Mouse (Mus musculus) neural tube, embryonic 13.5 days (tissue): ENCODE results near the gene Rpap3. TPM values are rescaled to one million over a fixed set of nuclear protein-coding genes. Genes with fewer than 3 reads are reported as not detected.

Source experiments
- ATAC-seq: fragments of 200-750 bp; cut with Nextera tagmentation; 2 replicates; pipeline ENCODE4 v1.8.0; 2017; ENCODE audit warnings: low read depth, mild to moderate bottlenecking, moderate TSS enrichment, moderate library complexity
- H3K27ac ChIP-seq: fragments of 300-500 bp; sonication (generic); replicated peaks from 2 replicates; pipeline ENCODE4 v1.5.1; 2015; ENCODE audit warnings: moderate library complexity, mild to moderate bottlenecking, inconsistent platforms
- H3K27me3 ChIP-seq: fragments of 300-500 bp; sonication (generic); 2 replicates; pipeline ENCODE4 v1.6.1; 2015; ENCODE audit warnings: mild to moderate bottlenecking, inconsistent platforms
- H3K36me3 ChIP-seq: fragments of 300-500 bp; sonication (generic); 2 replicates; pipeline ENCODE4 v1.6.1; 2015; ENCODE audit warnings: mild to moderate bottlenecking, inconsistent platforms
- H3K4me1 ChIP-seq: fragments of 300-500 bp; sonication (generic); replicated peaks from 2 replicates; pipeline ENCODE4 v1.6.1; 2015; ENCODE audit warnings: inconsistent platforms
- H3K4me2 ChIP-seq: fragments of 300-500 bp; sonication (generic); 2 replicates; pipeline ENCODE4 v1.6.1; 2015; ENCODE audit warnings: inconsistent platforms, mild to moderate bottlenecking, moderate library complexity
- H3K4me3 ChIP-seq: fragments of 300-500 bp; sonication (generic); 2 replicates; pipeline ENCODE4 v1.5.1; 2015; ENCODE audit warnings: mild to moderate bottlenecking, inconsistent platforms
- H3K9ac ChIP-seq: fragments of 300-500 bp; sonication (generic); 2 replicates; pipeline ENCODE4 v1.6.1; 2015; ENCODE audit warnings: moderate library complexity, mild to moderate bottlenecking, inconsistent platforms
- H3K9me3 ChIP-seq: fragments of 300-500 bp; sonication (generic); 2 replicates; pipeline ENCODE4 v1.6.1; 2016; ENCODE audit warnings: inconsistent platforms
- WGBS: fragments of 180-500 bp; shearing (Covaris S2); methylation state at CpG from one replicate; pipeline ENCODE4 v1.1.7; 2015; 5-methylcytosine and 5-hydroxymethylcytosine counted together
- polyA plus RNA-seq: library from polyadenylated mRNA; unstranded; fragments of >200 nt; fragmentation: Nextera tagmentation; extraction: Ambion mirVana; gene quantifications from 2 replicates; pipeline ENCODE4 v1.2.1, GENCODE M21; 2015

Gene Rpap3
- polyA plus RNA-seq, 1 experiment from 2014 or later = 32.7 TPM

DNA sequence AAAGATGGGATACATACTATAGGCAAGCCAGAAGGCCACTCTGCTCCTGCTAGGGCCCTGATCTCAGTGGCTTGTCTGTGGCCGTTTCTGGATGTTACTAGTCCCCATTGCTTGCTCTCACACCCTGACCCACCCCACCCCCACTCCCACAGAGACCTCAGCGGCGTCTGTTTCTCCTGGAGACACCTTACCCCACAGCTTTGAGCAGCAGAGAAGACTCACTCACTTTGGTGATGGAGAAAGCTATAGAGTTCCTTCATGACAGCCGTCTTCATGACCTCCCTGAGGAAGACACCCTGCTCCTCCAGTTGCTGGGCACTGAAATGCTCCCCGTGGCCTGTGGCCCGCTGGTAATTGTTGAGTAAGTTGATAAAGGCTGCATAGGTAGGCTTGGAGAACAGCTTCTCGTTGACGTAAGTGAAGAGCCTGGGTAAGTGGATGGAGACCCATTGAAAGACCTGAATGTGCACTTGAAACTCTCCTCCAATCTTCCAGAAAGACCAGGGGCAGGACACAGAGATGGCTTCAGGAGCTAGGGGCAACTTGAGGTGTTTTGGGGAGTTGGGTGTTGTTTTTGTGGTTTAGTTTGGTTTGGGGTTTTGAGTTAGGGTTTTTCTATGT, 13.0 kb upstream of the Rpap3 start:
- 83% methylated on average over 8 of the region's 8 CpGs for WGBS
- no peak overlapping the region for H3K4me3 ChIP-seq
- H3K27me3 ChIP-seq = no peaks in the 10 kb centered on the region
- H3K4me2 ChIP-seq = no peak overlapping the region
- ATAC-seq = no peak
- H3K27ac ChIP-seq = no peak overlapping the region
- no peak overlapping the region for H3K9ac ChIP-seq
- no peaks in the 10 kb centered on the region for H3K9me3 ChIP-seq
- H3K36me3 ChIP-seq = no peaks in the 10 kb centered on the region
- H3K4me1 ChIP-seq = peaks cover 9% of the 10 kb centered on the region; the same call in 1 of the 2 replicates

DNA sequence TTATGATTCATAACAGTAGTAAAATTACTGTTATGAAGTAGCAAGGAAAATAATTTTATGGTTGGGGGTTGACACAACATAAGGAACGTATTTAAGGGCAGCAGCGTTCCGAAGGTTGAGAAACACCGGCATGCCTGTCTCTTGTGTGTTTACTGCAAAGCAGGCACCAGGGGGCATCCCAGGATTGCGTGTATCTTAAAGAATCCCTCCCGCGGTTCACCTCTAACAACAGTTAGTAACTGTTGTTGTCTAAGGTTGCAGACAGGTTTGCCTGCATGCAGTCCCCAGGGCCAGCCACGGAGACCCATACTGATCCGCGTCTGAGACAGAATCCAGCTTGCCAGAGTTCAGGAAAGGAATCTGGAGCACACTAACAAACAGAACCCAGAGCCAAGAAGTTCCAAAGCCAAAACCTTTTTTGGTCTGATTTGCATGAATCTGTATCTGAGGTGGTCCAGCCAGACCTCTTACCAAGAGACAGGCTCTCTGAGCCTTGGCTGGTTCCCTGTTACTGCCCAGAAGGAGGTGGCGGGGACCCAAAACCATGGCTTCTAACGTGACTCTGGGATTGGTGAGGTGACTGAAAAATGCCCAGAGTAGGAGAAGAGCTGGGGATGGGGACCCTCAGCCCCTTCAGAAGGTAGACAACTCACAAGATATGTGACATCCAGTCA, 12.4 kb upstream of the Rpap3 start:
- 33% methylated on average over 12 of the region's 12 CpGs for WGBS
- H3K4me2 ChIP-seq = no peak overlapping the region
- no peak overlapping the region for H3K9ac ChIP-seq
- no peaks in the 10 kb centered on the region for H3K9me3 ChIP-seq
- H3K36me3 ChIP-seq = no peaks in the 10 kb centered on the region
- peaks cover 9% of the 10 kb centered on the region; the same call in 1 of the 2 replicates for H3K4me1 ChIP-seq
- 0 out of 2 replicates have a peak, but pooled peaks have one; percentile 47 for ATAC-seq
- no peaks in the 10 kb centered on the region for H3K27me3 ChIP-seq
- H3K27ac ChIP-seq = no peak overlapping the region
- H3K4me3 ChIP-seq = no peak overlapping the region

DNA sequence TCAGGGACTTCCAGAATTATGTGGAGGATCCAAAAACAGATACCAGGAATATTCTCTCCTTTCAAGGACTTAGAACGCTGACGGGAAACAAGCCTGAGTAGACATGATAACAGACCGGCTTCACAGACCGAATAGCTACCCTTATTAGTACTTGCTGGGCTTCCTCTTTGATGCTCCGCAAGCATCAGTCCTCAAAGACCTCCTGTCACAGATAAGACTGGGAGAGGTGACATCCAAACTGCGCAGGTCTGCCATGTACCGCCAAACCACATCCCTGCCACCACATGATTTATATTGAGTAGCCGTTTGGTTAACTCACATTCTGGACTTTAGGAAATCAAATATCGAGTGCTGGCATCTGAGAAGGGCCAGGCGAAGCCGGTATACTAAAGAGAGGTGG, 11.2 kb upstream of the Rpap3 start:
- H3K4me3 ChIP-seq = no peak overlapping the region
- no peaks in the 10 kb centered on the region for H3K27me3 ChIP-seq
- no peaks in the 10 kb centered on the region for H3K9me3 ChIP-seq
- no peak overlapping the region for H3K9ac ChIP-seq
- 94% methylated on average over 11 of the region's 11 CpGs for WGBS
- H3K36me3 ChIP-seq = no peaks in the 10 kb centered on the region
- no peak overlapping the region for H3K27ac ChIP-seq
- no peak for ATAC-seq
- peaks cover 9% of the 10 kb centered on the region; the same call in 1 of the 2 replicates for H3K4me1 ChIP-seq
- no peak overlapping the region for H3K4me2 ChIP-seq

DNA sequence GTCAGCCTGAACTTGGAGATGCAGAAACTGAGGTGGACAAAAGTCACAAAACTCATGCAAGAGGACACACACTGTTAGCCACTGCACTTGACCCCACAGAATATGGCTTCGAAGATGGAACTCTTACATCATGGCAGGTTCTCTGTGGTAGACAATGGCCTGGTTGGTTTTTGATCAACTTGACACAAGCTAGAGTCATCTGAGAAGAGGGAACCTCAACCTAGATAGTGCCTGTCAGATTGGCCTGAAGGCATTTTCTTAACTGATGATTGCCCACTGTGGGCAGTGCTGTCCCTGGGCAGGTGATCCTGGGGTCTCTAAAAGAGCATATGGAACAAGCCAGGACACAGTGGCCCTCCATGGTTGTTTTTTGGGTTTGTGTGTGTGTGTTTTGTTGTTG, 10.1 kb upstream of the Rpap3 start:
- Histone ChIP-seq H3K9ac (no peak overlapping the region), H3K9me3 (no peaks in the 10 kb centered on the region), H3K4me1 (no peaks in the 10 kb centered on the region; the same call in none of the 2 replicates), H3K4me2 (no peak overlapping the region), H3K4me3 (no peak overlapping the region), H3K27me3 (no peaks in the 10 kb centered on the region), H3K36me3 (no peaks in the 10 kb centered on the region), H3K27ac (no peak overlapping the region)
- no peak for ATAC-seq
- WGBS = 98% methylated on average over 1 of the region's 1 CpGs

DNA sequence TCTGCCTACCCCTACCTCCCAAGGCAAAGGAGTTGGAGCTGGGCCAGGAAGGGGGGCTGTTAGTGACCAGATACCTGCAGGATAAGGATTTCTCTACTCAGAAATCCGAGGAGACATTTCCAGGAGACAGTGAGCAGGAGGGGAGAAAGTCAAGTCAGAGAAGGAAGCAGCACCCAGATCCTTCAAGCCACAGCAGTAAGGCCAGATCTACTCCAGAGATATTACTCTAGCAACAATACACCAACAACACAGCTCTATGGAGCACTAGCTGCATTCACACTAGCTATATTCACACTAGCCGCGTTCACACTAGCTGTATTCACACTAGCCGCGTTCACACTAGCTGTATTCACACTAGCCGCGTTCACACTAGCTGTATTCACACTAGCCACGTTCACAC, 9.5 kb upstream of the Rpap3 start:
- no peak overlapping the region for H3K4me2 ChIP-seq
- no peak overlapping the region for H3K27ac ChIP-seq
- no peaks in the 10 kb centered on the region for H3K27me3 ChIP-seq
- H3K36me3 ChIP-seq = no peaks in the 10 kb centered on the region
- no peak for ATAC-seq
- H3K9ac ChIP-seq = no peak overlapping the region
- 89% methylated on average over 8 of the region's 8 CpGs for WGBS
- H3K4me3 ChIP-seq = no peak overlapping the region
- no peaks in the 10 kb centered on the region for H3K9me3 ChIP-seq
- H3K4me1 ChIP-seq = no peaks in the 10 kb centered on the region; the same call in 1 of the 2 replicates

DNA sequence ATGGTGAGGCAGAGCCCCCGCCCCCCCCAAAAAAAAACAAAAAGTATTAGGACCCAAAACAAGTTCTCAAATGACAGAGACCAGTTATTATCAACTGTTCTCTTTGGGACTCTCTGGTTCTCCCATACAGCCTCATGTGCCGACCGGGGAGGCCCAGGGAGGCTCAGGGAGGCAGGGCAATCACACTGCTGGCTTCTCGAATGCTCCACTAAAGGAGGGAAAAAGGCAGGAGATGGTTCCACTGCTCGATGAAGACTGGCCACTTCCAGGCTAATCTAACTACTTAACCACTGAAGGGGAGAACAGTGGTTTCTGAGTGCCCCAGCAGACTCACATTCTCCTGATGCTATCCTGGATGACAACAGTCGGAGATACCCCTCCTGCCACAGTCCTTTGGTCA, 6.9 kb upstream of the Rpap3 start:
- H3K27ac ChIP-seq = no peak overlapping the region
- no peak overlapping the region for H3K4me2 ChIP-seq
- H3K9me3 ChIP-seq = no peaks in the 10 kb centered on the region
- no peaks in the 10 kb centered on the region for H3K36me3 ChIP-seq
- 70% methylated on average over 6 of the region's 6 CpGs for WGBS
- H3K27me3 ChIP-seq = no peaks in the 10 kb centered on the region
- ATAC-seq = no peak
- H3K4me3 ChIP-seq = no peak overlapping the region
- H3K4me1 ChIP-seq = no peaks in the 10 kb centered on the region; the same call in 1 of the 2 replicates
- no peak overlapping the region for H3K9ac ChIP-seq

DNA sequence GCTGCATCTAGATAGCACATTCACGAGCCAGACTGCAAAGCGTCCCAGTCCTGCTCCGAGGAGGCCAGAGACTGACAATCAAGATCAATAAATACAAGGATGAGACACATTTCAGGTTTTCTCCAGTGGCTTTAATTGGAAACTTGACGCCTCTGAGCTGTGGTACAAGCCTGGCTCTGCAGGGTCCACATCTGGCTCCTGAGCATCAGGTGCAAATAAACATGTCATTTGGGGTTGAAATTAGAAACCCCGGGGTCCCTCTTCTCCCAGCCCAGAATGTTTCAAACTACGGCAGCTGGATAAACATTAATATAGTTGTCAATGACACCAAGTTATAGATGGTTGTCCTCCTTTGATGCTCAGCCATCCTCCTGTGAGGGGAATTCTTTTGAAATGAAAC, 5.3 kb upstream of the Rpap3 start:
- H3K4me2 ChIP-seq = no peak overlapping the region
- no peak overlapping the region for H3K9ac ChIP-seq
- H3K27ac ChIP-seq = no peak overlapping the region
- 59% methylated on average over 6 of the region's 6 CpGs for WGBS
- H3K4me3 ChIP-seq = no peak overlapping the region
- peaks cover 7% of the 10 kb centered on the region for H3K4me1 ChIP-seq
- no peaks in the 10 kb centered on the region for H3K9me3 ChIP-seq
- H3K36me3 ChIP-seq = no peaks in the 10 kb centered on the region
- no peak for ATAC-seq
- H3K27me3 ChIP-seq = no peaks in the 10 kb centered on the region

DNA sequence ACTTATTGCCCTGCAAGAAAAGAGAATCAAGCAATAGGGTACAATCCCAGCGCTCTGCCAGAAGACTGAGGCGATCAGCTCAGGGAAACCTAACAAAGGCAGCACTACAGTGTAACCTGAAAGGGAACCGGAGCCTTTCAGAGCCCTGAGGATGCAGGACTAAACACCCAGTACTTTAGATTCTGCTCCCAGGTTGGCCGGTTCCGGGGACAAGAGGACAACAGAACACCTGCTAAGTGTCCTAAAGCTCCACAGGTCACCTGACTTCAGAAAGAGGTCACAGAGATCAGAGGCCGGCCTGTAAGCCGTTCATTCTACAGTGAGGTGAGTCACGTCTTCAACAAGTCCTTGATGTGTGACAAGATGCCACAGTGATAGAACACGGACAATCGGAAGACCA, 9.0 kb downstream of the Rpap3 start:
- 91% methylated on average over 10 of the region's 10 CpGs for WGBS
- peaks cover 91% of the 10 kb centered on the region for H3K36me3 ChIP-seq

DNA sequence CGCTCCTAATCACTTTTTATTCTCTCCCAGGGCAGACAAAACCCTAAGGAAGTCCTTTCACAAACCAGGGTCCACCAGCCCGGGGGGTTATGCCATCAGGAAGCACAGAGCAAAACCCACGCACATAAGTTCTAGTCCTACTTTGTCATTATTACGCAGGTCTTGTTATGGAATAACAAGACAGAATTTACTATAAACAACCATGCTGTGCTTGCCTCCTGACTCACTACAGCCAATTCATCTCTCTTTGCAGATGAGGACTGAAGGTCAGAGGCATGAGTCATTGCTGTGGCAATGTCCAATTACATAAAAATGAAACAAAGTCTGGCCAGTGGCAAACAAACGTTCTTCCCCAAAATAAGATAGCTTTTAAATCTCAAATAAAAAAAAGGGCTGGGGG, 12.2 kb downstream of the Rpap3 start:
- Histone ChIP-seq H3K4me2 (no peak overlapping the region), H3K36me3 (peaks cover 88% of the 10 kb centered on the region), H3K27me3 (no peaks in the 10 kb centered on the region), H3K4me3 (no peak overlapping the region), H3K27ac (no peak overlapping the region), H3K9me3 (no peaks in the 10 kb centered on the region), H3K4me1 (no peaks in the 10 kb centered on the region), H3K9ac (no peak overlapping the region)
- 92% methylated on average over 5 of the region's 5 CpGs for WGBS
- ATAC-seq = no peak

More for the DNA sequence above, 9.0 kb downstream of the Rpap3 start:
- no peaks in the 10 kb centered on the region for H3K4me1 ChIP-seq
- H3K9ac ChIP-seq = no peak overlapping the region
- H3K4me3 ChIP-seq = no peak overlapping the region
- H3K27ac ChIP-seq = no peak overlapping the region
- H3K9me3 ChIP-seq = no peaks in the 10 kb centered on the region
- no peak overlapping the region for H3K4me2 ChIP-seq
- no peak for ATAC-seq
- H3K27me3 ChIP-seq = no peaks in the 10 kb centered on the region

DNA sequence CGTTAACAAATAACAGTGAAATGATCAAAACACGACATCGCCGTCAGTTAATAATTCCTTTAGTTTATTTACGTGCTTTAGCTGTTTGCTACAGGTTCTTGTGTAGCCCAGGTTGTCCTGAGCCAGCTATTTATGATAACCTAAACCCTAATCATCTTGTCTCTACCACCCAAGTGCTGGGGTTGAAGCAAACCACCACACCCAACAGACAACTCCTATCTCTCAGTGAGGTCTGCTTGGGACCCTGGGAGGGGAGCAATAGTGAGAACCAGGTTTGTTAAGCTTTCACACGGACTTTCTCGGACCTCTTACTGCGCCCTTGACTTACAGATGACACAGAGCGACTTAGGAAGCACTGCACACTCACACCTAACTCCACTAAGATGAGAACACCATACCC, 21.5 kb downstream of the Rpap3 start:
- Histone ChIP-seq H3K4me1 (no peaks in the 10 kb centered on the region), H3K27ac (no peak overlapping the region), H3K4me2 (no peak overlapping the region), H3K36me3 (peaks cover 90% of the 10 kb centered on the region), H3K27me3 (no peaks in the 10 kb centered on the region), H3K9me3 (no peaks in the 10 kb centered on the region), H3K4me3 (no peak overlapping the region), H3K9ac (no peak overlapping the region)
- 95% methylated on average over 9 of the region's 9 CpGs for WGBS
- ATAC-seq = no peak

DNA sequence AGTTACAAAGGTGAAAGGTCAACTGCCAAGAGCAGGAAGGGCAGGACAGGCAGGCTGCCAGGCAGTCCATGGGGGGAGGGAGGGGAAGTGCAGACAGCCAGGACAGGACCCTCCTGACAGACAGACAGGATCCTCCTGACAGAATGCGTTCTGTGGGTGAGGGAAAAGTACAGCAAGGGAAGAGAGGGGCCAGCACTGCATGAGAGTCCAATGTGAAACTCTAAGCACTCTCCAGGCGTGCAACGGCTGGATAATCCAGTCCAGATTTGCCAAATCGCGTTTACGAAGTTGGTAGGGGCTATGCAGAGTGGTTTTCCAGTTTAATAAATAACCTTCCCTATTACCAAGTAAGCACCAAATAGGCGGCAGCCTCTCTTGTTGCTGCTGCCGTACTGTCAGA, 23.6 kb downstream of the Rpap3 start:
- H3K36me3 ChIP-seq = peaks cover 88% of the 10 kb centered on the region
- H3K9me3 ChIP-seq = no peaks in the 10 kb centered on the region
- no peak overlapping the region for H3K4me2 ChIP-seq
- no peak overlapping the region for H3K9ac ChIP-seq
- H3K4me3 ChIP-seq = no peak overlapping the region
- no peaks in the 10 kb centered on the region for H3K27me3 ChIP-seq
- WGBS = 89% methylated on average over 8 of the region's 8 CpGs
- no peak overlapping the region for H3K27ac ChIP-seq
- ATAC-seq = no peak
- H3K4me1 ChIP-seq = no peaks in the 10 kb centered on the region

DNA sequence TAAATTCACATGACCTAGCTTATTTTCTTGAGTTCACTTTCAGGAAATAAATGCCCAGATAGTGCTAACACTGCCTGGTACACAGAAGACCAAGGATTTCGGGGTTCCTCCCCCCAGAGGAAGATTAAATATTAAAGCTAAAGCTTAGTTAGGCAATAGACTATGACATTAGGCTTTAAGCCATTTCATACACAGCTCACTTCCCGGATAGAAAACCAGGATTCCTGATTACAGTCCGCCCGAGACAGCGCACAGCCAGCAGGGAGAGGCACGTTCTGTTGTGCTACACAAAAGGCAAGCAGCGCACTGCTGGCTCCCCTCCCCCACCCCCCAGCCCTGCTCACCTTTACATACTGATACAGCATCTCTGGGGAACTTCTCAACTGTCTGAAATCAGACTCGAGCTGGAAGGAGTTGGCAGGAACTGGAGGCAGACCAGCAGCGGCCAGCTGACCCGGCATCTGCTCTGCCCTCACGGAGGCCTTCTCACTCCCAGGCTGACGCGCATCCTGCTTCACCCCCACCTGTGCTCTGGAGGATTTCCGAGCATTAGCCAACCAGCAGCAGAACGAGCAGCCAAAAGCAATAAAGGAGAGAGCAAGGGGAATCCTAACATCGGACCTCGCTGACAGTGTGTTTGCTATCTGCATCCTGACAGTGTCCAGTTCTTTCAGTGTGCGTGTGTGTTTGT, 25.5 kb downstream of the Rpap3 start:
- 81% methylated on average over 18 of the region's 18 CpGs for WGBS
- Histone ChIP-seq H3K4me1 (no peaks in the 10 kb centered on the region), H3K9ac (no peak overlapping the region), H3K27ac (no peak overlapping the region), H3K4me3 (no peak overlapping the region), H3K27me3 (no peaks in the 10 kb centered on the region), H3K9me3 (no peaks in the 10 kb centered on the region), H3K36me3 (peaks cover 87% of the 10 kb centered on the region), H3K4me2 (no peak overlapping the region)
- no peak; the same call in 1 of the 2 replicates for ATAC-seq
